Mouse (Mus musculus): Measurements from ENCODE around the gene Ints1.

DNA sequence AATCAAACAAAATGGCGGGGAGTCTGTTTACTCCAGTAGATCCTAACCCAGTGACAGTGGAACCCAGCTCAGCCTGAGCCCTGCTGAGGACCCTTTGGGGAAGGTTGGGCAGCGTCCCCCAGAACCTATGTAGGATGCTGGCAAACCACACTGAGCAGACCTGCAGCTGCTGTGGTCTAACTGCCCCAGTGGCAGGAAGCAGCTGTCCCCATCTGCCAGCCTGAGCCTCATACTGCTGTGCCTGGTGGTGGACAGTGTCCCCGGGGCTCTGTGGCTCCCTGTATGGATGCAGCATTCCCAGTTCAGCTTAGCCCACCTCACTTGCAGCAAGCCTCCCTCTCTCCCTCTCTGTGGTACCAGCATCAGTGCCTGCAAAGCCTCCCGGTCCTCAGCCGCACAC is 1.5 kb upstream of the Ints1 start:
- TF ChIP-seq CTCF (IDR thresholded peaks at IDR 0.05; ENCODE audit: low read depth, low read length) (no peak), GATA1 (IDR thresholded peaks at IDR 0.05; ENCODE audit: borderline replicate concordance, low read length) (no peak), TAL1 (conservative IDR thresholded peaks at IDR 0.05; ENCODE audit: low read depth, low read length) (no peak)
